Comparison of ENCODE assay signal across 8 mouse cellular contexts in the genomic region with DNA sequence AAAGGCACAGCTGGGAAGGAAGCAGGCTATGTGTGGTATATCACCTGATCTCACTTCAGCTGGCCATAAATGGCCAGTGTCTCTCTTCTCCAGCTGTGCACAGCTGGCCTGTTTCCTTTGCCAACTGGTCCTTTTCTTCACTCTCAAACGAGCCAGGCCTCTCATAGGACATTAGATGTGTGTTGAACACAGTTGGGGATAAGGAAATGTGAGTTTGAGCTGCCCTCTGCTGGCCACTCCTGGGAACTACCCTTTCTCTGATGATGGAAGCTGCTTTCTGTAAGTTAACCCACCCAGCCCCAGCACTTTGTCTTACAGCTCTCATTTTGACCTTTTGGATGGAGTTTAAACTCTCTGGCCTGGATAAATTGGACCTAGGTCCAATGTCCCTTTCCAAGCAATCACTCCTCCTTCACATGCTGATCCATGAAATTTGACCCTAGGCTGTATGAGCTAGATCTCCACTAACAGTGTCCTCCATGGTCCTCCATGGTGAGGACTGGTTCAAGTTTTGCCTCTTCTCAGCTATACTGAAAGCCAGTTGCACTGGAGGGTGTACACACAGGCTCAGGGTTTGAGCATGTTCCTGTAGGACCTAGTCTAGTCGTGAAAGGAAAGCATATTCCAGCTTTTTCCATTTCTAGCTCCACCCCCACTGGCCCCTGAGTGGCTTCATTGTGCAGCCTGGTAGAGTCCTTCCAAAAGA. TPM values are rescaled to one million over a fixed set of nuclear protein-coding genes. Genes with fewer than 3 reads are reported as not detected.
DNase-seq lines count a peak whose midpoint lies in the region; ATAC-seq and TF ChIP-seq lines count a peak whose summit lies in the region.

No protein-coding gene starts in this region.

- no peak overlapping the region for H3K27ac ChIP-seq in embryonic fibroblast, embryonic 13.5 days (ENCODE audit: insufficient read depth, low read length)
- H3K27ac ChIP-seq in heart, embryonic 10.5 days, result no peak overlapping the region
- no peak overlapping the region for H3K27ac ChIP-seq in kidney, embryonic 14.5 days (ENCODE audit: low read depth, low read length)
- no peak overlapping the region for H3K27ac ChIP-seq in limb, embryonic 14.5 days (replicated peaks; ENCODE audit: low read depth, low read length)

- H3K9me3 ChIP-seq in heart, embryonic 10.5 days, result no peaks in the 10 kb centered on the region
- H3K9me3 ChIP-seq in kidney, embryonic 14.5 days (ENCODE audit: control insufficient read depth, low read length), result no peaks in the 10 kb centered on the region
- H3K9me3 ChIP-seq in limb, embryonic 14.5 days (ENCODE audit: control insufficient read depth, low read length), result no peaks in the 10 kb centered on the region

- H3K4me1 ChIP-seq in embryonic fibroblast, embryonic 13.5 days (ENCODE audit: control insufficient read depth, insufficient read depth, low read length), result no peaks in the 10 kb centered on the region
- H3K4me1 ChIP-seq in heart, embryonic 10.5 days, result peaks cover 13% of the 10 kb centered on the region
- H3K4me1 ChIP-seq in kidney, embryonic 14.5 days (ENCODE audit: control insufficient read depth, insufficient read depth, low read length), result 0 out of 2 replicates have a peak, but pooled peaks cover 2% of the 10 kb centered on the region
- H3K4me1 ChIP-seq in limb, embryonic 14.5 days (ENCODE audit: control insufficient read depth, insufficient read depth, low read length), result peaks cover 5% of the 10 kb centered on the region

- H3K4me2 ChIP-seq in kidney, embryonic 14.5 days (replicated peaks; ENCODE audit: low read depth, low read length), result no peak overlapping the region
- no peak overlapping the region for H3K4me2 ChIP-seq in limb, embryonic 14.5 days (replicated peaks; ENCODE audit: low read depth, low read length, severe bottlenecking)

- peak; percentile 56; the same call in 1 of the 2 replicates for TF ChIP-seq CTCF in embryonic fibroblast, embryonic 13.5 days (IDR thresholded peaks at IDR 0.05; ENCODE audit: borderline replicate concordance, insufficient read depth, low read length)

- 10% methylated on average over 2 of the region's 2 CpGs for WGBS in heart, embryonic 10.5 days
- WGBS in kidney, embryonic 14.5 days, result 11% methylated on average over 2 of the region's 2 CpGs
- WGBS in limb, embryonic 14.5 days, result 10% methylated on average over 2 of the region's 2 CpGs

- peaks cover 16% of the 10 kb centered on the region; the same call in 1 of the 2 replicates for H3K27me3 ChIP-seq in heart, embryonic 10.5 days (ENCODE audit: insufficient read depth, poor library complexity, severe bottlenecking)
- no peaks in the 10 kb centered on the region for H3K27me3 ChIP-seq in kidney, embryonic 14.5 days (ENCODE audit: control insufficient read depth, insufficient read depth, low read length)
- H3K27me3 ChIP-seq in limb, embryonic 14.5 days (ENCODE audit: control insufficient read depth, insufficient read depth, low read length), result no peaks in the 10 kb centered on the region
- no peaks in the 10 kb centered on the region; the same call in 1 of the 2 replicates for H3K27me3 ChIP-seq in splenic B cell, adult 2 months (ENCODE audit: control insufficient read depth, insufficient read depth, low read length, poor library complexity, severe bottlenecking)

- TF ChIP-seq POLR2A in embryonic fibroblast, embryonic 13.5 days (IDR thresholded peaks at IDR 0.05; ENCODE audit: low read depth, low read length), result no peak
- no peak for TF ChIP-seq POLR2A in limb, embryonic 14.5 days (IDR thresholded peaks at IDR 0.05; ENCODE audit: borderline replicate concordance, extremely low read depth, insufficient read depth, insufficient read length)

- no peak overlapping the region for H3K9ac ChIP-seq in kidney, embryonic 14.5 days (ENCODE audit: low read depth, low read length)
- H3K9ac ChIP-seq in limb, embryonic 14.5 days (ENCODE audit: low read depth, low read length, severe bottlenecking), result 0 out of 2 replicates have a peak overlapping the region, but pooled peaks have one; percentile 25

- H3K36me3 ChIP-seq in heart, embryonic 10.5 days, result no peaks in the 10 kb centered on the region
- H3K36me3 ChIP-seq in kidney, embryonic 14.5 days (ENCODE audit: control insufficient read depth, insufficient read depth, low read length), result no peaks in the 10 kb centered on the region
- H3K36me3 ChIP-seq in limb, embryonic 14.5 days (ENCODE audit: control insufficient read depth, insufficient read depth, low read length), result no peaks in the 10 kb centered on the region
- H3K36me3 ChIP-seq in splenic B cell, adult 2 months (ENCODE audit: control insufficient read depth, insufficient read depth, low read length, poor library complexity, severe bottlenecking), result no peaks in the 10 kb centered on the region

- no peak overlapping the region for H3K4me3 ChIP-seq in embryonic fibroblast, embryonic 13.5 days (ENCODE audit: insufficient read depth, low read length)
- H3K4me3 ChIP-seq in heart, embryonic 10.5 days, result no peak overlapping the region
- H3K4me3 ChIP-seq in kidney, embryonic 14.5 days (ENCODE audit: low read length), result no peak overlapping the region
- H3K4me3 ChIP-seq in limb, embryonic 14.5 days (replicated peaks; ENCODE audit: low read length), result no peak overlapping the region

- peak; percentile 63 for ATAC-seq in kidney, embryonic 14.5 days (ENCODE audit: low FRiP score, low TSS enrichment)
- peak; percentile 87 for ATAC-seq in limb, embryonic 14.5 days (ENCODE audit: low FRiP score, low read depth)

- peak; percentile 89 for DNase-seq in CD4-positive, CD25-positive, alpha-beta regulatory T cell, adult 2 months (ENCODE audit: low read depth, low spot score)
- peak; percentile 94 for DNase-seq in brain, adult 2 months (ENCODE audit: low read depth, low spot score)
- peak; percentile 93 for DNase-seq in heart, embryonic 10.5 days (ENCODE audit: low spot score)
- DNase-seq in limb, embryonic 14.5 days (ENCODE audit: low spot score), result peak; percentile 93
- peak; percentile 87 for DNase-seq in naive thymus-derived CD4-positive, alpha-beta T cell, adult 2 months (ENCODE audit: low read depth)
- DNase-seq in splenic B cell, adult 2 months (ENCODE audit: low read depth, low spot score), result peak; percentile 88

RNA-seq across cellular contexts. Expression of a gene that starts 13.0 kb away (rescaled TPM):
- polyA plus RNA-seq in embryonic fibroblast, embryonic 13.5 days (2011; ENCODE audit: insufficient read length, low read depth, missing spikeins), result not detected in 2 replicates
- not detected in 2 replicates for polyA plus RNA-seq in heart, embryonic 10.5 days (2016; fragmentation: Nextera tagmentation; extraction: Ambion mirVana)
- polyA plus RNA-seq in kidney, embryonic 14.5 days (2014; fragmentation: Nextera tagmentation; extraction: Ambion mirVana), result not detected in 2 replicates
- 0.06 and 0.09 TPM in 2 replicates for polyA plus RNA-seq in limb, embryonic 14.5 days (2012; rRNA removed)
- not detected in 2 replicates for polyA plus RNA-seq in limb, embryonic 14.5 days (2014; fragmentation: Nextera tagmentation; extraction: Ambion mirVana)

RNA-seq across cellular contexts. Expression of a gene that starts 31.6 kb away (rescaled TPM):
- polyA plus RNA-seq in embryonic fibroblast, embryonic 13.5 days (2011; ENCODE audit: insufficient read length, low read depth, missing spikeins), result 68.6 and 75.4 TPM in 2 replicates
- polyA plus RNA-seq in heart, embryonic 10.5 days (2016; fragmentation: Nextera tagmentation; extraction: Ambion mirVana), result 121 and 146 TPM in 2 replicates
- polyA plus RNA-seq in kidney, embryonic 14.5 days (2014; fragmentation: Nextera tagmentation; extraction: Ambion mirVana), result 174 and 223 TPM in 2 replicates
- polyA plus RNA-seq in limb, embryonic 14.5 days (2012; rRNA removed), result 135 and 154 TPM in 2 replicates
- 214 and 228 TPM in 2 replicates for polyA plus RNA-seq in limb, embryonic 14.5 days (2014; fragmentation: Nextera tagmentation; extraction: Ambion mirVana)
